Mouse (Mus musculus) brain, embryonic 14.5 days (tissue): ENCODE measurements around the gene Cfap126.
"Not testable (repeated sequence)": the region's sequence is repeated elsewhere in the genome, so short reads cannot be mapped to it uniquely, and the experiment has no call there.

Experiments
- CTCF ChIP-seq: fragments of 200-500 bp; IDR thresholded peaks from 2 replicates; pipeline ENCODE4 v1.5.1; 2012; ENCODE audit warnings: inconsistent platforms, mild to moderate bottlenecking, moderate library complexity, borderline replicate concordance; ENCODE audit not compliant: insufficient read depth, insufficient read length; ENCODE audit errors: extremely low read depth
- POLR2A ChIP-seq: fragments of 200-500 bp; IDR thresholded peaks from 2 replicates; pipeline ENCODE4 v1.6.1; 2012; ENCODE audit warnings: mild to moderate bottlenecking, inconsistent platforms, borderline replicate concordance; ENCODE audit not compliant: poor library complexity, insufficient read depth, insufficient read length, severe bottlenecking; ENCODE audit errors: extremely low read depth

- TF ChIP-seq CTCF, POLR2A: not testable (repeated sequence)
Observed at GRCm38 (mm10) chr1:171069508-171069907, 44.2 kb upstream of the Cfap126 start.
